Mouse (Mus musculus): Measurements from ENCODE around the gene Ifitm3.
"Not testable (repeated sequence)": the region's sequence is repeated elsewhere in the genome, so short reads cannot be mapped to it uniquely, and the experiment has no call there.

Ifitm3 gene

DNA sequence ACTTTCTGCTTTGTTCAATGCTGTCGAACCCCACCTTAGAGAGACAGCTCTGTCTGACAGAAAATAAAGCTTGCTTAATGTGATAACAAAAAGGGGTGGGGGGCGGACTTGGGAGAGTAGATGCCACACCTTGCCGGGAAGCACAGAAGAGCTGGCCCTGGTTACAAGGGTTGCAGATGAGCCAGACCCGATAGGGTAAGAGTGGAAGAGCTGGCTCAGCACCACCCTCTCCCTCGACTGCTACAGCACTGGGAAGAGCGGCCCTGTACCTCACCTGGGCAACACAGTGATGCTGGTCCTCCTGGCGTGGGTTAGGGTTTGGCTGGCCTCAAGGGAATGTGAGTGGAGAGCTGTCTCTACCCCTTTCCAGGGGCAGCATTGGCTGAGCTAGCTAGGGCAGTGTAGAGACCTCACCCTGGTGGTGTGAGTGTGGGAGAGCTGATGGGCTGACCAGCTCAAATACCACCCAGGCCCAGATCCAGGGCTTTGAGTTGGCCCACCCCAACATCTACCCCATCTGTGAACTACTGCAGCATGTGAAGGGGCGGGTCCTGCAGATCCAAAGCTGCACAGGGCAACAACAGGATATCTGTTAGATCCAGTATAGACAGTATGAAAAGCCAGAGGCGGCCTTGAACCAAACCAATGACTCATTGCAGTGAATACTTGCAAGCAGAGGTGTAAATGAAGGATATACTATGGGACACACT, 22.0 kb upstream of the Ifitm3 start:
- DNase-seq (ENCODE audit: low spot score) = no peak

DNA sequence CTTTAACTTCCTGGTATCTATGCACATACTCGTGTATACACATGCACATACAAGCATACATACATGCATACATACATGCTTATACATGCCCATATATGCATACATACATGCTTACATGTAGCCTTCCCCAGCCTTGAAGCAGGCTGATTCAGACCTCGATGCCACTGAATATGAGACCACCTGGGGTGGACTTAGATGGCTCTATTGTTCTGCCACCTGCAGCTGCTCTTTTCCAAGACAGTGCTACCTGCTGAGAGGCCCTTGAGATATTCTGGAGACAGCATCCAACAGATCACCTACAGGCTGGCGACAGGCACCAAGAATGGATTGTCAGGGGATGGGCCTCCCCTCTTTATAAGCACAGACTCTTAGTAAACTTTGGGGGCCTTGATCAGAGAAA, 19.8 kb upstream of the Ifitm3 start:
- DNase-seq (ENCODE audit: low spot score) = no peak

DNA sequence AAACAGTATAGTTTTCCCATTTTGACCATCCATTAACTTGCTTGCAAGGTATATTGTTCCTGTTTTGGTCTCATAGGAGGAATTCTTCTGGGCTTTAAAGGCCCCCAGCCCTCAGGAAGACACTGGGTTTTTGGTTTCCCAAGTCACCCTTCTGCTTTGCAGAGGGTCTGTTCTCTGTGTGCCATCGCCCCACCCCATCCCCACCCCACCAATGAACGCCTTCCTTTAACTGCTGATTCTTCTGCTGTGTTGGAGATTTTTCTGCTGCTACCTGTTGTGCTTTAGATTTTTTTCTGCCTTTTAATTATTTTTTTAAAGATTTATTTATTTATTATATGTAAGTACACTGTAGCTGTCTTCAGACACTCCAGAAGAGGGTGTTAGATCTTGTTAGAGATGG, 18.3 kb upstream of the Ifitm3 start, which contains the start of gene Gm17387:
Gene Gm17387, plus strand, starts transcription at position 301 of the 400 bp plus-strand sequence.
- DNase-seq (ENCODE audit: low spot score) = no peak

DNA sequence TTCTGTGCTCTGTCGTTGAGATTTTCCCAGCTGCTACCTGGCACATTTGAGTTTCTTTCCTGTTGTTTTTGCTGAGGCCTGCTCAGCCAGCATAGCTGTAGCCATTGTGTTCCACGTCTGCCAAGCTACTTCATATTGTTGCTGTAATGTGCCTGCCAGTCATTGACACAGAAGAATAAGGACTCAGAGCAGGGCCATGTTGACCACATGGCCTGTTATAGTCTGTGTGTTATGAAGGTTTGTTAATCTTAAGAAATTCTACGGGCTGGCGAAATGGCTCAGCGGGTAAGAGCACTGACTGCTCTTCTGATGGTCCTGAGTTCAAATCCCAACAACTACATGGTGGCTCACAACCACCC, 16.1 kb upstream of the Ifitm3 start:
- DNase-seq (ENCODE audit: low spot score) = no peak

GRCm38 (mm10) chr7:141026097-141026739, 15.6 kb upstream of the Ifitm3 start:
- no peak for DNase-seq (ENCODE audit: low spot score)

DNA sequence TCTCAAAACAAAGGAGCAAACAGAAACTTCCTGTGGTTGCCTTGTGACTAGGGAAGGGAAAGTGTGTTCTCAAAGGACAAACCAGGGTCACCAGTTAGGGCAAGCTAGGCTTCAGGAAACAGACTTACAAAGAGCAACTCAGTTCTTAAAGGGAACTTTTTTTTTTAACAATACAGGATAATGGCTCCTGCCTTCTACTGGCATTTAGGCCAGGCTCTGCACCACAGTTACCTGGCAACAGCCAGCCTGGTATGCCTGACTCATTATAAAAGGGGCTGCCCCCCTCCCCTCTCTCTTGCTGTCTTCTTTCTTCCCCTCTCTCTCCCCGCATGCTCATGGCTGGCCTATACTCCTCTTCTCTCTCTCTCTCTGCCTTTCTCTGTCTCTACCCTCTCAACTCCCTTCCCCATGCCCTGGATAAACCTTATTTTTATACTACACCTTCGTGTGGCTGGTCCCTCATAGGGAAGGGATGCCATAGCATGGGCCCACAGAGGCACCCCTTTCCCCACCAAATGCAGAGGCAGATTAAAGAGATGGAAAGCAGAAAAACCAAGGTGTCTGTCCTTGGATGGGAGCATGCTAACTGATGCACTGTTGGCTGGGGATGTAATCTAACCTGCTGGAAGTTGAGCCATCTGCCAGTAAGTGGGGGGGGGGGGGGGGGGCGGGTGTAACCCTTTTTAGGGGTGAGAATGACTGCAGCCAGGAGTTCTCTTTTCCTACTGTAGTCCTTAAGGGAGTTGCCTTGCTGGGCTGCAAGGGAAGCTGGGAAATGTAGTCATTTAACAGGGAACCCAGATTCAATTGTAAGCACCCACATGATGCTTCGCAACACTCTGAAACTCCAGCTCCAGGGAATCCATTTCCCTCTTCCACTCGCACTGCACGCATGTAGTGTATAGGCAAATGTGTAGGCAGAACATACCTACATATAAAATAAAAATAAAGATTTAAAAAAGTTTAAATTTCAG, 14.6 kb upstream of the Ifitm3 start:
- no peak for DNase-seq (ENCODE audit: low spot score)

GRCm38 (mm10) chr7:141021489-141022449, 11.2 kb upstream of the Ifitm3 start:
- no peak for DNase-seq (ENCODE audit: low spot score)

- no peak for DNase-seq (ENCODE audit: low spot score)
Measured at GRCm38 (mm10) chr7:141019028-141019427, 8.5 kb upstream of the Ifitm3 start.

DNA sequence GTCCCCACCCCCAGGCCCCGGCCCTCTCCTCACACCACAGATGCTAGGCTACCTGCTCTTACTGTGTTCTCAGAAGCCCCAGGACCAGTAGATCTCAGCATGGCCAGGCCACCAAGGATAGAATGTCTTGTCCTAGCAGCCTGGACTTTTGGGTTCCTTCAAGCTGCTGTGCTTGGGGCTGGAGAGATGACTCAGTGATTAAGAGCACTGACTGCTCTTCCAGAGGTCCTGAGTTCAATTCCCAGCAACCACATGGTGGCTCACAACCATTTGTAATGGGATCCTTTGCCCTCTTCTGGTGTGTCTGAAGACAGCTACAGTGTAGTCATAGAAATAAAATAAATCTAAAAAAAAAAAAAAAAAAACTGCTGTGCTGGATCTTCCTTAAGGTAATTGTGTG, 7.3 kb upstream of the Ifitm3 start, which contains the start of gene Ifitm6:
Gene Ifitm6, minus strand, starts transcription at position 101 of the 400 bp plus-strand sequence.
- not testable (repeated sequence) for DNase-seq (ENCODE audit: low spot score)

GRCm38 (mm10) chr7:141016707-141017697, 6.4 kb upstream of the Ifitm3 start:
- no peak for DNase-seq (ENCODE audit: low spot score)

DNA sequence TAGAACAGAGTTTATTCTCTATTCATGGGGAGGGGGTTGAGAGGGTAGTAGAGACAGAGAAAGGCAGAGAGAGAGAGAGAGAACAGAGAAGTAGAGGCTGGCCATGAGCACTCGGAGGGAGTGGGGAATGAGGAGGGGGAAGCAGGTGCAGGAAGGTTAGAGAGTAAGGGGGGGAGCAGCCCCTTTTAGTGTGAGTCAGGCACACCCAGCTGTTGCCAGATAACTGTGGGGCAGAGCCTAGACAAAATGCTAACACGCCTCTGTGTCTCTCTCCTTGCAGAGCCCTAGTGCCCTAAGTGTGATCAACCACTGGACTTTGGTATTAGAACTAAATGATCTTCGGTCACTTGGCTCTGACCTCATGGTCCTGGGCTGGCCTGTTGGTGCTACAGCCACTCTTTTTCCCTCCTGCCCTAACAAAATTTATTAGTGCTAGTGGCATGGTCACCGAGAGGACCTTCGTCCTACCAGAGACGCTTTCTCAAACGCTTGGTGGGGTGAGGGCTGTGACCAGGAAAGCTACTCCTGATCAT, 734 bp upstream of the Ifitm3 start:
- no peak for DNase-seq (ENCODE audit: low spot score)

- no peak for DNase-seq (ENCODE audit: low spot score)
Measured at GRCm38 (mm10) chr7:141009665-141010064, 905 bp downstream of the Ifitm3 start.

GRCm38 (mm10) chr7:141008938-141009660, 1.5 kb downstream of the Ifitm3 start:
- peak; percentile 60 for DNase-seq (ENCODE audit: low spot score)

DNA sequence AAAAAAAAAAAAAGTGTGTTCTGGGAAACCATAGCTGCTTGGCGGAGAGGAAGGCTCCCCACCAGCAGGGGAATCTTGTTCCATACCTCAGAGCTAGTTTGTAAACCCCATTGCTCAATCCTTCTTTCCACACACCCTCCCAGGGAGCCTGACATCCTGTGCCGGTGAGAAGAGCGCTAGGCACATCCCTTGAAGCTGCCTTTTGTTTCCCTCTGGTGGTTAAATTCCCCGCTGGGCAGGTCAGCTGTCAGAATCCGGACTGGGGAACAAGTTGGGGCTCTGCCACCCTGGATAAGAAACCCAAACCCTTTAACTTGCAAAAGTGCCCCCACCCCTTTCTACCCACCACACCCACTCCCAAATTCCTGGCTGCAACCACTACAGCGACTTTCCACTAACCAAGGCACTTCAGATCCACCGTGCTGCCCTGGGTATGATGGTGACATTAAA, 2.2 kb downstream of the Ifitm3 start:
- no peak for DNase-seq (ENCODE audit: low spot score)

GRCm38 (mm10) chr7:141006914-141007313, 3.7 kb downstream of the Ifitm3 start:
- DNase-seq (ENCODE audit: low spot score) = no peak

- no peak for DNase-seq (ENCODE audit: low spot score)
Measured at GRCm38 (mm10) chr7:141006446-141006845, 4.1 kb downstream of the Ifitm3 start.

- DNase-seq (ENCODE audit: low spot score) = no peak
Measured at GRCm38 (mm10) chr7:141003248-141004010, 7.1 kb downstream of the Ifitm3 start.
